Mouse (Mus musculus): ENCODE data around the gene Tle6. TPM values are rescaled to one million over a fixed set of nuclear protein-coding genes. Genes with fewer than 3 reads are reported as not detected.

Tle6 gene
- total RNA-seq, 2 experiments from 2014 or later: 12.8 to 20.2 TPM

DNA sequence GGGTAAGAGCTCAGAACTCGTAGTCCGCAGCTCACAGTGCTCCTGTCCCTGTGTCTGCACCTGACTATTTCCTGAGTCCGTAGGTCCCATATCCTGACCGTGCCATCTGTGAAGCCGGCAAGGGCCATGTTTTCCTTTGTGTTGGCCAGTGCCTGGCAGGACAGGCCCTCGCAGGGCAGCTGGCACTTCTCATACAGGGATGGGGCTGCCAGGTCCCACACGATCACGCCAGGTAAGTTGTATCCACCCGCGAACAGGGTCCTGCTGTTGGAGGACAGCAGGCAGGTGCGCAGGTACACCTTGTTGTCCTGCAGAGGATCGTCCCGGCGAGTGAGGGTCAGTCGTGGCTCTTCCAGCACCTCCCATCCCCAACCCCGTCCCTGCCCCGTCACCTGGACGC, 6.9 kb downstream of the Tle6 start:
- DNase-seq (ENCODE audit: low spot score in 2 of 2): no peak

DNA sequence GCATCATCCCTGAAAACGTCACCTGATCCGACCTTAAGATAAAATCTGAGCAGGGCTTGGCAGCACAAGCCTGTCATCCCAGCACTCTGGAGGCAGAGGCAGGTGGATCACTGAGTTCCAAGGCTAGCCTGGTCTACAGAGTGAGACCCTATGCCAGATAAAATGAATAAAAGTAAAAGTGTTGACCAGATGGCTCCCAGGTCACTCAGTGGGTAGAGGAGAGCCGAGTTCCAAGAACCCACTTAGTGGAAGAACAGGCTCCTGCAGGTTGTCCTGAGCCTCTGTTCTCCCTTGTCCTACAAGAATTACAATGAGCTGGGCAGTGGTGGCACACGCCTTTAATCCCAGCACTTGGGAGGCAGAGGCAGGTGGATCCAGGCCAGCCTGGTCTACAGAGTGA, 7.7 kb downstream of the Tle6 start:
- no peak for DNase-seq (ENCODE audit: low spot score in 2 of 2)

DNA sequence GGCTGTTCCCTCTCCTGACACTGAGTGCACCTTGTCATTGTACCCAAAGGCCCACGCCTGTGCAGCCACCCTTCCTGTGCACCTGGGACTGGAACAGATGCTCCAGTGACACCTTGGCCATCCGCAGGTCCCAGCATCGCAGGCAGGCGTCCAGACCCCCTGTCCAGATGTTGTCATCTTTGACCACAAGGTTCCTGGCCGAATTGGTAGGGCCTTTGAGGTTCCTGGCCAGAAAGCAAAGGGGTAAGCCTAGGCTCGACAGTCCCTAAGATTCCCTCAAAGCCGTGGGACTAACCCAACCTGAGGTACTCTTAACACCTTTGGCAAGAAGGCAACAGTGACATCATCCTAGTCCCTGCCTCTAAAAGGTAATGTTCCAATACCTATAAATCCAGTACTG, 8.2 kb downstream of the Tle6 start:
- no peak for DNase-seq (ENCODE audit: low spot score in 2 of 2)

DNA sequence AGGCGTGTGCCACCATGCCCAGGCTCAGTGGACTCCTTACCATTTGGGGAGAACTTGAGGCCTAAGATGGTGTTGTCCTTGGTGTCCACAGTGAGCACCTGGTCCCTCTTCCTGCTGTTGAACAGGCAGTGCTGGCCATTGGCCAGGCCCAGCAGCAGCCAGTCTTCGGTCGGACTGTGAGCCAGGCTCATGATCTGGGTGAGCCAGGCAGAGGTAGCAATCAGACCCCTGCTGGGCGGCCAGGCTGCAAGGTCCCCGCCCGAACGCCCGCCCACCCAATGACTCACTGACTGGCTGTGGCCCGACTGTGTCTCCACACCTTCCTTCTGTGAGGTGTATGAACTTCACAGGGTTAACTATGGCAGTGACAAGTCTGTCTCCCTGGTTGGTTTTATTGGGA, 9.0 kb downstream of the Tle6 start:
- DNase-seq (ENCODE audit: low spot score in 2 of 2): no peak

DNA sequence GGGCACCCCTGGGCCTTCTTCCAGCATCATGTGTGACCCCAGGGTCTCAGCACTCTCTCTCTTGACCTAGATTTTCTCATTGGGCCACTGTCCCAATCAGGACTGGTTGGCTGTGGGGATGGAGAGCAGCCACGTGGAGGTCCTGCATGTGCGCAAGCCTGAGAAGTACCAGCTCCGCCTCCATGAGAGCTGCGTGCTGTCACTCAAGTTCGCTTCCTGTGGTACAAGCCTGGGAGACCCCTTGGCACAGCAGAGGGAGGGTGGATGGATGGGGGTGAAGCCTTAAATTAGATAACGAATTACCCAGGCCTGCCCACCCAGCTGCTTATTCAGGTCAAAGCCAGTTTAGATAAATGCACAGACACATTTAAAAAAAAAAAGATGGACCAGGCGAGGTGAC, 12.1 kb downstream of the Tle6 start:
- DNase-seq (ENCODE audit: low spot score in 2 of 2): no peak

DNA sequence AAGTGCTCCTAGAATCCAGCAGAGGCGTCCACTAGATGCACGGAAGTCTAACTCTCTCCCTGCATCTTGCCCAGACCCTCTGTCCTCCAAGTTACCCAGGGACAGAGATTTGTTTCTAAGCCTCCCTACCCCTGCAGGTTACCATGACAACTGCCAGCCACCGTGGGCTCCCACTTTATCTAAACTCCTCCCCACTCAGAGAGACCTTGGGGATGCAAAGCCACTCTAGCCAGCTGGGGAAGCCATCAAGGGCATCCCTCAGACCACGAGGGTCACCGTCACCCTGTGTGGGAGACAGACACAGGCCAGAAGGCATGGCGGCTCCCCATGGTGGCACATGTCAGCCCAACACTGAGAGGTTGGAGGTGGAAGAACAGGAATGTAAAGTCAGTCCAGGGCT, 17.5 kb downstream of the Tle6 start:
- no peak for DNase-seq (ENCODE audit: low spot score in 2 of 2)

DNA sequence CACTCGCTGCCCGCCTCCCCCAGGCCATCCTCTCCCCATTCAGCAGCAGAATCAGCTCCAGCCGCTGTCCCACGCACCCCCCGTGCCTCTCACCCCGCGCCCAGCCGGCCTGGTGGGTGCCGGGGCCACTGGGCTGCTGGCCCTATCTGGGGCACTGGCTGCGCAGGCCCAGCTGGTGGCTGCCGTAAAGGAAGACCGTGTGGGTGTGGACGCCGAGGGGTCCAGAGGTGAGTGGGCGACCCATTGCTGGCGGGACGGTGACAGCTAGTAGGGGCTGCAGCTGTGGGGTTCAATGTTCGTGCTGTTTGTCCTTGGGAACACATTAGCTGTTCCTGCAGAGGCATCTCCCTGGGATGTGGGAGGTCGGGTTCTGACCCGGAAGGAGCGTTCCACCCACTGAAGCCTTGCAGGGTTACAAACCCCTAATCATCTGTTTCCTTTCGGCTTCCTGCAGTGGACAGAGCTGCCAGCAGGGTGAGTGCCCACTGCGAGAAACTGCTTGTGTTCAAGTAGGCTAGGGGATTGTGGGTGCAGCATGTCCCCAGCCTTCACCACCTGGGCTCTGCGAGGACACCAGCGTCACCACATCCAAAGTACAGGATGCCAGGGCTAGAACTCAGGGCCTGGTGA, 20.3 kb downstream of the Tle6 start:
- no peak for DNase-seq (ENCODE audit: low spot score in 2 of 2)

DNA sequence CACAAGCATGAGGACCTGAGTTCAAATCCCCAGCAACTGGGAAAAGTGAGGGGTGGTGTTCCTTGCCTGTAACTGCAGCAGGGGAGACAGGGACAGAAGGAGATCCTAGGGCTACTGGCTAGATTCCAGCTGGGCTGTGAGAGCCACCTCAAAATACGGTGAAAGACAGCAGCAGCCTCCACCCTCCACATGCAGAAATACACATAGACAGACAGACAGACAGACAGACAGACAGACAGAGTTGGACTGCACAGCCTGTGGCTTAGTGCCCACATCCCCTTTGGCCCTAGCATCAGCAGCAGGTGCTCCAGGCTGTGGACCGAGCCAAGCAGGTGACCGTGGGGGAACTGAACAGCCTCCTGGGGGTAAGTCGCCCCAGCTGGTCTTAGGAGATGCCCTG, 20.9 kb downstream of the Tle6 start:
- DNase-seq (ENCODE audit: low spot score in 2 of 2): no peak

DNA sequence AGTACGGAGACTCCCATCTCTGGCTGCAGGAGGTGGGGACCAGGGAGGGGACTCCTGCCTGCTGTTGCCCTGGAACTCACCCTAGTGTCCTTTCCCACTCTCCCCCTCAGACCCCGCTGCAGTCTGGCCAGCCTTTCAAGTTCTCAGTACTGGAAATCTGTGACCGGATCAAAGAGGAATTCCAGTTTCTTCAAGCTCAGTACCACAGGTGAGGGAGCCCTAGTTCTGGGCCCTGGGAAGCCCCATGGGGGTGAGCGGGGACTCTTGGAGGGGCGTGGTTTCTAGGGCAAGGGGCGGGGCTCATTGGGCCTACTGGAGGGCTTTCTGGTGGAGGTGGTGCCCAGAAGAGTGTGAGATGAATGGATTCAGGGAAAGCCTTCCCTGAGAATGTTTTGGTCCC, 25.2 kb downstream of the Tle6 start:
- no peak for DNase-seq (ENCODE audit: low spot score in 2 of 2)

DNA sequence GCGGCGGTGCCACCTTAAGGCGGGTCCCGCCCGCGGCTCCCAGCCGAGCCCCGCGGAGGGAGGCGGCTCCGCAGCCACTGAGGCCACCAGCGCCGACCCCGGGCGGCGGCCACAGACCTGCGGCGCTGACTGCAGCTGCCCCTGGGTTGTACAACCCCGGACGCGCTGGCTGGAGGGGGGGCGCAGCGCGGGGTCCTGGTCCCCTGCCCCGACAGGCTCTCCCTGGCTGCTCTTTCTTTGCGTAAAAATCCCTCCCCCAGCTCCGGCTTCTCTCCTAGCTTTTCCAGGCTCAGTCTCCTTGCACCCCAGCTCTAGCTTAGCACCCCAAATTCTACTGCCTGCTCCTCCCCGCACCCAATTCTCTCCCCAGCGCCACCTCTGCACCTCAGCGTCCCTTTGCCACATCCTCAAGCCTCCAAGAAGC, 25.7 kb downstream of the Tle6 start:
- no peak for DNase-seq (ENCODE audit: low spot score in 2 of 2)

DNA sequence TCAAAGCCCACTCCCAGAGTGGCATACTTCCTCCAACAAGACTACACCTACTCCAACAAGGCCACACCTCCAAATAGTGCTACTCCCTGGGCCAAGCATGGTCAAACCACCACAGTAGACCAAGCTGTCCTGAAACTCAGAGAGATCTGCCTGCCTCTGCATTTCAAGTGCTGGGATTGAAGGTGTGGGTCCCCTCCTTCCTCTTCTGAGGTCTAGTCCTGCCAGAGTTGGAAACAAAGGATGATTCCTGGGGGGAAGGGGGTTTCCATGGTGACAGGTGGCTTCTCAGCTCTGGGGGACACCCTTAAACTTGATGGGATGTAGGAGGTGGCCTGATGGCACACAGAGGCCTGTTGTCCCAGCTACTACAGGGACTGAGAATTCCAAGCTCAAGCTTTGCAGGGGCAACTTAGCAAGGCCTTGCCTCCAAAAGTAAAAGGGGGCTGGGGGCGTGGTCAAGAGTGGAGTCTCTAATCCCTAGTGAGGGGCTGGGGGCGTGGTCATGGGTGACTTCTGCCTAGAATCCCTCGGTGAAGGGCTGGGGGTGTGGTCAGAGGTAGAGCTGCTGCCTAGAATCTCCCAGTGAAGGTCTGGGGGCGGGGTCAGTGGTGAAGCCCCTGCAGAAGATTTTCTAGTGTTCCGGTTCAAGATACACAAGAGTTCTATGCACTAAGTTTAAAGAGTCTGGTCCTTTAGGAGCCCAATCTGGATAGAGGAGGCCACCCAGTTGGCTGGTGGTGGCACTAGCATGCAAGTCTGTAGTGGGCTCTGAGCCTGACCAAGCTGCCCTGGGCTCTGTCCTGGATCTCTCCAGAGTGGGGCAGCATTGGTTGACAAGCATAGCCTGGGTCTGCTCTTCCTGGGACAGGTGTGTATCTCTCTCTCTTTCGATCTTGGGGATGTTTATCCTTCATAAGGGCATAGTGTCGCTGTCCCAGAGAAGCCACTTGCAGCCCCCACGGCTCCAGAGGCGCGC, 26.5 kb downstream of the Tle6 start, which contains the start of gene Tle2:
Gene Tle2 (plus strand): TSS at position 481 of the 976 bp plus-strand sequence.
- no peak for DNase-seq (ENCODE audit: low spot score in 2 of 2)

DNA sequence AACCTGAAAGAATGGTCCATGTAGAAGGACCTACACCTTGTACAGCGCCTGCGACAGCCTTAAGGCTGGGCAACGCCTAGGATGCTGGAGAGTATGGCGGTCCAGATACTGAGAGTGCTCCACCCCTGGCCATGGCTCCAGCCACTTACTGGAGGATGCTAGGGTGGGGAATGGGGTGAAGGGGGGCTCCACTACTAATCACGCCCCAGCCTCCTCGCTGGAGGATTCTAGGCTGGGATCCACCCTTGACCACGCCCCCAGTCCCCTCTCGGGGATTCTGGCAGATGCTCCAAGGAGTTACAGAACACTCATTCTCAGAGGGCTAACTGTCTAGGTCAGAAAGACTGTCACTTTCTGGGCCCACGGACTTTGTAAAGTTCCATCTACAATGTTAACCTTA, 27.9 kb downstream of the Tle6 start:
- no peak for DNase-seq (ENCODE audit: low spot score in 2 of 2)

DNA sequence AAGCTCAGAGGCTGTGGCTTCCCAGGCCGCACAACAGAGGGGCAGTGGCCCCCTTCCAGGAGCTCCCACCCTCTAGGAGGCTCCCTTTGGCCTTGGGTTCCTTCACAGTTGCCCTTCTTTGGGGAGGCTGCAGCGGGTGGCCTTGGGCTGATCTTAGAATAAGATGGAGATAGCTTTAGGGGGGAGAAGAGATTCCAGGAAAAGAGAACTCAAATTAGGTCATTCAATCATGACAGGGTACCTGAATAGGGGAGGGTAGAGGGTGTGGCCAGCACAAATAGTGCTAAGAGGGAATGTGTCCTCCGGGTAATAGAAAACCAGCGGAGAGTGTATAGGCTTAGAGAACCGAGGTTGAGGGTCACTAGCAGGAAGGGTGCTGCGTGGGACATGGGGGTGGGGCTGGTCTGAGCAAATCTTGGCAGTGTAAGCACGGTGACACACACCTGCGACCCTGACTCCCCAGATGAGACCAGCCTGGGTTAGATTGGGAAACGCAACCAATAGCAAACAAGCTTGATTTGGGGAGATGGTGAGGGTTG, 28.7 kb downstream of the Tle6 start:
- no peak for DNase-seq (ENCODE audit: low spot score in 2 of 2)

DNA sequence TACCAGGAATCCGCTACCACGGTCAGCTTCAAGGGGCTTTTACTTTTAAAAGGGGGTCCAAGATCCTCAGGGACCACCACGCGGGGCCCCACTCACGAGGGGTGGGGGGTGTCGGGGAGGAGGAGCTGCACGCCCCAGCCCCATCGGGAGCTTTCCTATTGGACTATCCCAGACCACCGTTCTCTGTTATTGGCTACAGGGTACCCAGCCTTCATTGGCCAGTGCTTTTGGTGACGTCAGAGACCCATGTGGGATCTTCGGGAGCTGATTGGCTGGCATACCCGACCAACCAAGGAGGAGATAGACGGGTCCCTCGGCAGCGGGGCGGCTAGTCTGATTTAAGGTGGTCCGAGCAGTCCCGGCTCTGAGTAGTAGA, 29.4 kb downstream of the Tle6 start:
- DNase-seq (ENCODE audit: low spot score in 2 of 2): peak; percentile 94 to 96

DNA sequence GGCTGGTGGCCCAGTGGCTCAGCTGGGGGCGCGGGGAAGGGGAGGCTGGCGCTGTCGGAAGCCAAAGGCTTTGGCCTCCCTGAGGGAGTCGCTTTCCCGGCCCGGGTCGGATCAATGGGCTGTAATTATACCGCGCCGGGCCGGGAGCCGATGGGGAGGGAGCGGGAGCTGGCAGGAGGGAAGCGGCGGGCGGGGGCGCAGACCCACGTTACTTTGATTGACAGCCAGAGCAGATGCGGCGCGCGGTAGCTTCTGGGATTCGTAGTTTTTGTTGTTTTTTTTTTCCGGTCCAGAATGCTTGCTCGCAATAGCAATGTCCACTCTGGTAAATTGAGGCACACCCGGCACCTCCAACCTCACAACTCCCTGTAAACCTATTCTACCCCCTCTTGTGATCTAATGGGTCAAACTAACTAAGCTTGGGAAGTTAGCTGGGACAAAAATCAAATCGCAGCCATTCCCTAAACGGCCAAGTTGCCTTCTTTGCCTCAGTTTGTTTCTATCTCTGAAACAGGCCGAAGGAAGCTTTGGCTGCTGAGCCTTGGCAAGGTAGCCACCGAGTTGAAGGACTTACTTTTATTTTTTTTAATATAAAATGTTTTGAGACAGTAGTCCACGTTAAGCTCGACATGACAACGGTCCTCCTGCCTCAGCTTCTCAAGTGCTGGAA, 29.9 kb downstream of the Tle6 start:
- DNase-seq (ENCODE audit: low spot score in 2 of 2): peak; percentile 80 to 82

DNA sequence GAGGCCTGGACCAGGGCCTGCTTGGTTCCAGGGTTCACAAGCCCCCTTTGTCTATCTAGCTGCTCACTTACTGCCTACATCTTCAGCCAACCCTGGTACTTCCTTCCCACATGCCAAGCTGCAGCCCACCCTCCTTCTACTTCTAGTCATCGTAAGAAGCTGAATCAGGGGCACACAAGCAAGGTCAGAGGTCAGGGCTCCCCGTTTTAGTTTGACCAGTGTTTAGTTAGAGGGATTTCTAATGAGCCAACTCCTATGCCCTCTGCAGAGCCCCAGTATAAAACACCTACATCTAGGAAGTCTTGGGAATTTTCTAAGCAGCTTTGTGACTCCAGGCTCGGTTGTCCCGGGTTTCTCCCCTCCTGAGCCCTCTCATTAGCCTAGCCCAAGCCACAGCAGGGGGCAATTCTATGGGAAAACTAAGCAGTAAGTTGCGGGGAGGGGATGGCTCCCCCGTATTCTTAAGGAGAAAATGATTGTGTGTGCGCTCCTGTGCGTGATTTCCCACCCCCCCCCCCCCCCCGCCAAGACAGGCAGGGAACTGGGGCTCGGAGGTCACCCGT, 30.6 kb downstream of the Tle6 start:
- no peak for DNase-seq (ENCODE audit: low spot score in 2 of 2)

DNA sequence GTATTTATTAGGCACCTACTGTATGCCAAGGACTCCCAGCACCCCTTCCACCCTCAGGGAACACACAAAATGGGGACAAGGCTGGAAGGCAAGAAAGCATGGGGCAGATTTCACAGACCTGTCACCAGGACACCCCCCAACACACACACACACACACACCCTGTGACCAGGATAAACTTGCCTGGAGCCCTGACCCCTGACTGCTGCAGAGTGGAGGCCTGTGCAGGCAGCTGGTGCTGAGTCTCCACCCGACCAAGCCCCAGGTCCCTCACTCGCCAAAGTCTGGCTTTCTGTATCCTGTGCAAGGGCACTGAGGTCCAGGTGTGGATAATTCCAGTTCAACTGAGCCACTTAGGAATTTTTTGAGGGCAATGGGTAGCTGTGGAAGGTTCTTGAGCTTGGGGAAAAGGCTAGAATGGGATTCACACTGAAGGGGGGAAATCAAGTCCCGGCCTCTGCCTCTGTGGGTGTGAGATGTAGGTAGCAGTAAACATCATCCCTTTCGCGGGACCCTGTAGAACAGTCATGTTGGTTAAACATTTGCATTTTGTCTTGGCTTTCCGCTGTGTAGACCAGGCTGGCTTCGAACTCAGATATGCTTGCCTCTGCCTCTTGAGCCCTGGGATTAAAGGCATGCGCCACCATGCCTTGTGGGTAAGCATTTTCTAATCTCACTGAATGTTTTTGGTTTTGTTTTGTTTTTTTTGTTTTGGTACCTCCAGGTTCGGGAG, 31.2 kb downstream of the Tle6 start:
- DNase-seq (ENCODE audit: low spot score in 2 of 2): no peak

DNA sequence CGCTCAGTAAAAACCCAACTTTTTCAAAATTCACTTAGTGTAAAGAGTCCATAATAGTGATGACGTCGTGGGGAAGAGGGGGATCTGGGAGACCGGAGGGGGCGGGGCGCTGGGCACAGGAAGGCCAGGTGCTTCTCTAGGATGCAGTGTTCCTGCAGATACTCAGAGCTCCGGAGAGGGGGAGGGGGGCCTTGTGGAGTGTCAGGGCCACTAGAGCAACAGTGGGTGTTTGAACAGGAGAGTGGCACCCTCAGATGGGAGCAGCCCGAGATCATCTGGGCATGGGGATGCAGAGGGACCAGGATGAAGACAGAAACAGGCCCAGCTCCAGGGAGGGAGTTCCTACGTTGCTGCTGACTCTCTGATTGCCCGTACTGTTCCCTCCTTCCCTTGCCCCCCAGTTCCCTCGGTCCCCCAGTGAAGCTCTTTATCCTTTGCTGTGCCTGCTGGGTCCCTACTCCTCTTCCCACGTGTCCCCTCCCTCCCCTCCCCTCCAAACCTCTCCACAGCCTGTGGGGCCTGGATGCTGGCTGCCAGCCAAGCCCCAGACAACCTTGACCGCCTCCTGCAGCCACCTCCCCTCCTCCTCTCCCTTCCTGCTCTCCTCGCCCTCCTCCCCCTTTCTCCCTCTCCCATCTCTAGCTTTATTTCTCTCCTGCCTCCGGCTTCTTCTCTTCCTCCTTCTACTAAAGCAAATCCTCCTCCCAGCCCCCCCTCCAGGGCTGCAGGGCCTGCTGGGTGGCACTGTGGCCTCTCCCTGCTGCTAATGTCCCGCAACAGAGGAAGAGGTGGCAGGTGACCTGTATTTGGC, 32.3 kb downstream of the Tle6 start:
- no peak for DNase-seq (ENCODE audit: low spot score in 2 of 2)

DNA sequence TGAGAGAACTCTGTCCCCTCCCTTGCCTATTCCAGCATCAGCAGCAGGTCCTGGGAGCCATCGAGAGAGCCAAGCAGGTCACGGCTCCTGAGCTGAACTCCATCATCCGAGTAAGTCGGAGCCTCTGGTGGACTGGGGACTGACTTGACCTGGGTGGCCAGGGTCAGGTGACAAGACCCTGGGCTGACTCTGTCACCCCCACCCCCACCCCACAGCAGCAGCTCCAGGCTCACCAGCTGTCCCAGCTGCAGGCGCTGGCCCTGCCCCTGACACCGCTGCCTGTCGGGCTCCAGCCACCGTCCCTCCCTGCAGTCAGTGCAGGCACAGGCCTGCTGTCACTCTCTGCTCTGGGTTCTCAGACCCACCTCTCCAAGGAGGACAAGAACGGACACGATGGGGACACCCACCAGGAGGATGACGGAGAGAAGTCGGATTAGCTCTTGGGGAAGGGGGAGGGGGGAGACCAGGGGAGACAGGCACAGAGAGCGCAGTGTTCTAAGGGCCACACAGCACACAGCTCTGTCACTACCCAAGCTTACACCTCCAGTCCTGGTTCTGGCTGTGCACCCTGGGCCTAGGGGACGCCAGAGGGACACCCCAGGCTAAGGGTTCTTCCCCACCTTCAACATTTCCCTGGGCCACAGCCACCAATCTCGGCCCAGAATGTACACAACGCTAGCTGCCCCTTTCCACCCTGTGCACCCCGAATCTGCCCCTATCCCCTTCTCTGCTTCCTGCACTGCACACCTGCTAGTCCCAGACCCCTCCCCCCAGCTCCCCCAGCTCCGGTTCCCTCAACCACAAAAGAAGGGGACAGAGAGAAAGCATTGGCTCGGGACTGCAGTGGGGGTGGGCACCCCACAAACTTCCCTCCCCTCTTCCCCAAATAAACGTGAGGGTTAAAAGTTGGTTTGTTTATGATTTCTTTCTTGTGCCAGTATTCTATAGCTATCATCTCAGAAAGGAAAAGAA, 35.3 kb downstream of the Tle6 start:
- no peak for DNase-seq (ENCODE audit: low spot score in 2 of 2)

Measured in adrenal gland, postnatal 4 days (tissue).